Mouse (Mus musculus) retina, adult 2 months (tissue): ENCODE data around the gene Cela1.

ENCODE experiments used
- DNase-seq: peaks from one replicate; pipeline ENCODE4 v3.0.0-alpha.2; 2012; ENCODE audit warnings: low read depth, low spot score

Gene Cela1

DNA sequence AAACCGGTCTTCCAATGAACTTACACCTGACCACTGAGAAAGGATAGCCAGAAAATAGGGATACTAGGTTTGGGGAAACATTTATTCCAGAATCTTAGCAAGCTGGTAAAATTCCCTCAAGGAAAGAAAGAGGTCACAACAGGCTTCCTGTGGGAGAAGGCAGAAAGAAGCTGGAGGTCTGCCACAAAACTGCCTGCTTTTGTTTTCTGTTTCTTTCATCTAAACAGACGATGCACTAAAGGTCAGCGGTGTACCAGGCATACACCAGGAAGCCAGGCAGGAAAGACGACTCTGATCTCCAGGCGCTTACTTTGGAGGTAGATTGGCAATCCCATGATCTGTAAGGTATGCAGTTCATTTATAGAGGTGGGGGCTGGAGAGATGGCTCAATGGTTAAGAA is 16.9 kb downstream of the Cela1 start:
- DNase-seq, result no peak

DNA sequence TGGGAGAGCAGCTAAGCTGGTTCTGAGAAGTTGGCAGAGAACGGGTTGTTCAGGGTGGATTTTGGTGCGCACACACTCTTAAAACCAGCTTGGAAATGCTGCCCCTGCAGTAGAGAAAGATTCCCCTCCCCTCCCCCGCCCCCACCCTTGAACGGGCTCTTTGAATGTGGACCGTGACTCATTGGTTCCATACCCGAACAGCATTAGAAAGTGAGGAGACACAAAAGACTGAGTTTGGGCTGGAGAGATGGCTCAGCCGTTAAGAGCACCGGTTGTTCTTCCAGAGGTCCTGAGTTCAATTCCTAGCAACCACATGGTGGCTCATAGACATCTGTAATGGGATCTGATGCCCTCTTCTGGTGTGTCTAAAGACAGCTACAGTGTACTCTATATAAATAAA is 17.7 kb downstream of the Cela1 start:
- no peak for DNase-seq

DNA sequence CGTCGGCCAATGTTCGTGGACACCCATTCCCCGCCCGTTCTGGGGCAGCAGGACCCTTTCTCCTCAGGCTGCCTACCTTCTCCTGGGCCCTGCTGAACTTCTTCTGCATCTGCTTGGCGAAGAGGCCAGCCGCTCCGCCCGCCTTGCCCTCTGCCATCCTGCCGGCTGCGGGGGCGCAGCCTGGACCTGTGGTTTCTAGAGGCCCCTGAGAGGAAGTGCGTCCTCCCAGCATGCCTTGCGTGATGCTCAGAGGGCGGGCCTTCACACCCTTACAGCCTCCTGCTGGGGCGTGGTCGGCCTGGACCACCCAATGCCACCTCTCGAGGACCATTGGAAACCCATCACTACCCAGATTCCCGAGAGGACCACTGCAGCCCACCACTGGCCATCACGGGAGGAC is 18.4 kb downstream of the Cela1 start, which contains the start of gene Bin2:
Bin2 (minus strand) TSS at position 217 of the 400 bp plus-strand sequence.
- no peak for DNase-seq

DNA sequence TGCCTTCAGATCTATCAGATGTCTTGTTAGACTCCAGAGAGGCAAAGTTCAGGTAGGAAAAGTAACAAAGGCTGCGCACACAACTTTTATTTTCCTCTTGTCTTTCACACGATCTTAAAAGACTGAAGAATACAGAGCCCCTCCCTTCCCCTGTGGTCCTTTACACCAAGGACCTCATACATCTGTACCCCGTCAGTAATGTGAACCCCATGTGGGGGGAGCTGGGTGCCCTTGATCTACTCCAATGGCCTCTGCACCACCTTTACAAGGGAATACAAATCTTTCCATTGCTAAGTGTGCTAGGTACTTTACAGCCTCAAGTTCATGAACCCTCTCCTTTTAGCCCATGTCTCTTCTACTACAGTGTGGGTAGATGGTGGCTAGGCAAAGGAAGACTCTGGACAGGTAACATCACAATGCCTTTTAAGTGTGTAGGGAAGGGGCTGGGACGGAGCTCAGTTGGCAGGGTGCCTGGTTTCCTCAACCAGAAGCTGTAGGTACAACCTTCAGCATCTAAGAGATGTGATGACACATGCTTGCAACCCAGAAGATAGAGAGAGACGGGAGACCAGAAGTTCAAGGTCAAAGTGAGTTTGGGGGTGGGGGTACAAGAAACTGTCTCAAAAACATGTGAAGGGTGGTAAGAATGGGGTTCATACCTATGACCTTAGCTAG is 19.7 kb downstream of the Cela1 start:
- no peak for DNase-seq

DNA sequence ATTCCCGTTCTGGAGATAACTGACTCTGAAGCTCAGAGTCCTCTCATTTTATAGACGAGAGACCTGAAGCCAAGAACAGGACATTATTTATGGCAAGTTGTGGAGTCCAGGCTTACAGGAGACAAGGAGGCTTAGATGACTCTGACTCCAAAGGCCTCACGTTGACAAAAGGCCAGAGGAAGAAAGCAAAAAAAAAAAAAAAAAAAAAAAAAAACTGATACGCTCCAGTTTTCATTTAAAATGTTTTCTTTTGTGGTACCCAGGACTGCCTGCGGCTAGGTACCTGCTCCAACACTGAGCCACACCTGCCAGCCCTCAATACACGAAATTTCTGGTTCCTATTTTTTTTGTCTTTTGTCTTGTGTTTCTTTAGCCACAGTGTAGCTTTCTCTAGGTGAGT is 20.3 kb downstream of the Cela1 start:
- DNase-seq, result no peak

DNA sequence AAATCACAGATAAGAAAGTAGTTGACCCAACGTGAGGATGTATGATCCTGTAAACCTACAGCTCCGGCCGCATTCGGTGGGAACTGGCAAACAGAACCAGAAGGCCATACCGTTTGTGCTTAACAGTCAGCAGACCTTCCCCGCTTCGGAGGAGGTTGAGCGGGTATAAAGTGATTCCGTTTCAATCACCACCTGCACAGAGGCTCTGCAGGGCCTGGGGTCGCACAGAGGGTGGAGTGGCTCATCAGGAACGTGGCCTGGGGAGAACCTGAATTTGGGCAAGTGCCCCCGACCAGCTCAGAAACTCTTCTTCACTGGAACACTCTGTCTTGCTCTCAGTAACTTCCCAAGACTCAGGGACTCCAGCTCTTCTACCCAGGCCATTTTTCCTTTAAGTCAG is 20.9 kb downstream of the Cela1 start:
- DNase-seq, result no peak

DNA sequence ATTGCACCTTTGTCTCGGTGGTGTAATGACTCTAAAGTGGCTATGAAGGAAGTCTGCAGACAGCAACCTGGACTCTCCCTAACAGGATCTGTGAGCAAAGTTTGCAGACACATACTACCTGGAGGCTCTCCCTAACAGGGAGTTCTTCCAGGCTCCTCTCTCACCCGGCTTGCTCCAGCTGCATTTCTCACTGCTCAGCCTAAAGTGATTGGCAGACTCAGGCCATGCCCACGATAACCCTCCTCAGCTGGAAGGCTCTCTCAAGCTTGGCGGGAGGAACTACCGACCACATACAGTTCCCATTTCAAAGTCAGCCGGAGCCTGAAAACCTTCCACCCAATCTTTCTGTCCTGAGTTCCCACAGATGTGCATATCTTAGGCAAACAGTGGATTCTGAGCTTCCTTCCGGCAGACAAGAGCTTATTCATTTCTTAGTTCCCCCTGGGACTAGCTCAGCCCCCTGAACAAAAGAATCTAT is 21.5 kb downstream of the Cela1 start:
- no peak for DNase-seq

DNA sequence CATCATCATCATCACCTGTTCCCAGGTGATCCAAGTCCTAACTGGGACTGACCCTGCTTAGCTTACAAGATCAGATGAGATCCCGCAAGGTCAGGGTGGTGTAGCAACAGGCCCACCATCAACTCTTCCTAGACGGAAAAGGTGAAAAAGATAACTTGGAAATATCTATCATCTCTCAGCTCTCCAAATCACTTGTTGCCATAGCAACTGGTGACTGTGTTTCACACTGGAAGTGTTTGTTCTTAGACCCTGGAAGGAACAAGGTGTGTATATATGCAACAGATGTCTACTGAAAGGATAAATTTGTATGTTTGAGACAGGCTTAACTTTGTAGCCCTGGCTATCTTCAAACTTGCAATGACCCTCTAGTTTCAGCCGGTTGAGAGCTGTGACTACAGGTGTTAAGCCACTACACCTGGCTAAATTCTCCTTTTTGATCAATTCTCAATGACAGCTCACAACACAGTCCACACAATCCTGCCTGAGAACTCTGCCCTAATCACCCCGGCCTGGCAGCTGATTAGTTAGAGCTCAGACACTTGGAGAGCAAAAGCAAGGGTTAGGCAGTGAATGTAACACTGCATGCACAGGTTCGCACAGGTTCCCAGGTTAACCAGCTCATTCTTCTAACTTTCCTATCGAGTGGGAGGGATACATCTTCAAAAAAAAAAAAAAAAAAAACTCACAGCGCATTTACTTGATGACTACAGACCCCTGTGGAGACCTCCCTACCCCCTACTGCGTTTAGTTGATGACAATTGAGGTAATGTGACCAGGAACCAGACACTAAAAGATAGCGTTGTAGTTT is 22.1 kb downstream of the Cela1 start:
- DNase-seq, result no peak

DNA sequence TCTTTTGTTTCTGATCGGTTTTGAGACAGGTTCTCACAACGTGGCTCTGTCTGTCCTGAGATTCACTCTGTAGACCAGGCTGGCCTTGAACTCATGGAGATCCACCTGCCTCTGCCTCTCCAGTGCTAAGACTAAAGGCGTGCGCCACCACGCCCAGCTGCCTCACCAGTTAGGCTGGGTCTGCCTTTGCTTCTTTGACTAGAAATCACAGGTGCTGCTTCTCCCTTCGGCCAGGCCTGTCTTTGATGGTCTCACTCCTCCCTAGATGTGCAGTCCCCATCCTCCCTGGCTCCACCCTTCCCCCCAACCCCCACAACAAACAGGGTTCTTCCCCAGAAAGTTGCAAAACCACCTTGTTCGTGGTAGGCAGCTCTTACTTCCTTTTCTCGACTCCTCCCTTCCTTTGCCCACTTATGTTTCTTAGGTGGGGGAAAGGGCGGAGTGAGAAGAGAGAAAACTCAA is 22.9 kb downstream of the Cela1 start:
- DNase-seq, result no peak

DNA sequence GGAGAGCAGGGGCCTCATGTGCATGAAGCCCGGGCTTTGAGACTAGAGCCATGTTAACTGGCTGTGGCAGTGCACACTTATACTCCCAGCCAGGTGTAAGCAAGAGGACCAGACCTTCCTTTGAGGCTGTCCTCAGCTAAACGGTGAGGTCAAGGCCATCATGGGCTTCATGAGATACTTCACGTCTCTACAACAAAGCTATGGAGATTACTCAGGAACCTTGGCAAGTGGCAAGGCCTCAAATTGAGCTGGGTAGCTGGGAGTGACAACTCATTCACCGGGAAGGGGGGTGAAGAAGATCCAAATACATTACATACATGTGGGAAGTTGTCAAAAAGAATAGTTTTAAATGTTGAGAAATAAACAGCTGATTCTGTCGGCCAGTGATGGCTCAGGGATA is 26.9 kb downstream of the Cela1 start:
- no peak for DNase-seq

DNA sequence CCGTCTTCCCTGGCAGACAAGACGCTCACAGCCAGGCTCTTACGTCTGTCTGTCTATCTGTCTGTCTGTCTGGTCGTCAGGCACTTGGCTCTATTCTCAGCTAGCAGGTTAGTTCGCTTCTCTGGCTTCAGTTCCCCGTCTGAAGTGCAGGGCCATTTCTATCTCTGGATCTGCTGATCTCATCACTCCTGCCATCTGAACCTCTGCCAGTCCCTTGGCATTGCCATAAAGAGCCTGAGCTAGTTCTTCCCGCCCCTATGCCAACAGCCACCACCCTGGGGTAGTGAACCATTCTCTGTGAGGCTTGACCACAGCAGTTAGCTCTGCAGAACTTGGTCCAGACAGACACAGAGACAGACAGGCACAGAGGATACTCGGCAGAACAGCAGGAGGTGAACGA is 27.4 kb downstream of the Cela1 start:
- no peak for DNase-seq

DNA sequence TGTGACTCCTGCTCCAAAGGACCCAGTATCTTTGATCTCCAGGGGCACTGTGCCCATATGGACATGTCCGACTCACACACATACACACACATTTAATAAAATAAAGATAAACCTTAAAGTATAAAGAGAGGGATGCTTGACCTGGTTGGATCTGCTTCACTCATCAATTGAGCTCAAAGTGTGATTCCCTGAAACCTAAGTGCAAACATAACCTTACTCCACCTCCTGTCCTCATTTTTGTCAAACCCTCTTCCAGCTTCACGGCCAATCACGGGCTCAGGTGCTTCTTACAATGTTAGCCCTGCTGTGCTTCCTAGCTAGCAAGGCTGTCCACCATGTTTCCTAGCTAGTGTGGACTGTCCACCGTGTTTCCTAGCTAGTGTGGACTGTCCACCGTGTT is 32.5 kb downstream of the Cela1 start:
- no peak for DNase-seq

DNA sequence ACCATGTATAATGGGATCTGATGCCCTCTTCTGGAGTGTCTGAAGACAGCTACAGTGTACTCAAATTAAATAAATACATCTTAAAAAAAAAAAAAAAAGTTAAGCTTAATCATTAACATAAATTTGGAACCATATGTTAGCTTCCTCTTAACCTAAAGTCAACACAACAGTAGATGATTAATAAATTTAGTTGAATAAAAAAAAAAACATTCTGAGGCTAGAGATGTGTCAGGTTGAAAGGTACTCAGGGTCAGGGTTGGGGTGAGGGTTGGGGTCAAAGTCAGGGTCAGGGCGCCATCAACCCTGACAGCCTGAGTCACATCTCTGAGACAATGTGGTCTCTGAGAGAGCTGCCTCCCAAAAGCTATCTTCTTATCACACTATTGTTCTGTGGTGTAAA is 33.5 kb downstream of the Cela1 start:
- no peak for DNase-seq

DNA sequence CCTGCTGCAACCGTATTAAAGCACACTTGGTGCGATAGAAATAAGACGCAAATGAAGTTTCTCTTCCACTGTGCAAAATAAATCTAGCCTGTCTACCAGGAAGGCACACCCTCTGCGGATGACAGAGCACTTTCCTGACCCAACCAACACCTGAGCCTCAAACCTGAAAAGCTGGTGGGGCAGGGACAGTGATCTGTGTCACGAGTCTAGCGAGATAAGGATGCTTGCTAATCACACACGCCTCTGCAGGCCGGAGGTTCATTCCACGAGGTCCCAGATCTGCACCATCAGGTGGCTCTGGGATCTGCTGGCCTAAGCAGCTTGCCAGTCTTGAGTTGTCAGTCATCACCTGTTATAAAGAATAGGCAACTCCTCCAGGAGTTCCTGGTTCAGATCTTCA is 36.1 kb downstream of the Cela1 start:
- DNase-seq, result no peak

DNA sequence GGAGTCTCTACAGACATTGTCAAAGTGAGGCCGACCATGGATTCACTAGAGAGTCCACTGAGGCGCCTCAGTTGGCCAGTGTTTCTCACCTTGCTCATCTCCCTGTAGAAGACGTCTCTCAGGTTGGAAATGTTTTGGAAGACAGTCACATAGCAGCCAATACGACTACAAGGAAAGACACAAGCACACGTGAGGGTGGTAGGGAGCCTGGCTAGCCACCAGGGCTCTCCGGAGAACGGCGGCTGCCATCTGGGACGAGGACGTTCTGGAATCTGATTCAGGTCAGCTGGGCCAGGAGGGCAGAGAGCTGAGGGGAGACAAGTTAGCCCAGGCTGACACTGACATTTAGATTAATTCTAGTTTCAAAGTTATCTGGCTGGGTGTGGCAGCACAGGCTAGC is 37.6 kb downstream of the Cela1 start:
- DNase-seq, result no peak

DNA sequence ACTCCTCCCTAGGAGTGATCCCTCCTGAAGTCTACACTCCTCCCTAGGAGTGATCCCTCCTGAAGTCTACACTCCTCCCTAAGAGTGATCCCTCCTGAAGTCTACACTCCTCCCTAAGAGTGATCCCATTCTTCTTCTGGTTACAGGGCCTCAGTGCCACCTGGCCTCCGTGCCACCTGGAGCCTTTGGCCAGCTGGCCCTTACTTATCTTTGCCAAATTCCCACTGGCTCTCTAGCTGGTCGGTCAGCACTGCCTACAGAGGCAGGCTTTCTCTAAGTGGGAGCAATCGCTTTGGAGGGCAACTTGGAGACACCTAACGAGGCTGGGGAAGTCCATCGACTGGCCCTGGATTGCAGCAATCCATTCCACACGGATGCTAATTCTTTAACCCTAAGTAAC is 41.6 kb downstream of the Cela1 start:
- DNase-seq, result no peak

DNA sequence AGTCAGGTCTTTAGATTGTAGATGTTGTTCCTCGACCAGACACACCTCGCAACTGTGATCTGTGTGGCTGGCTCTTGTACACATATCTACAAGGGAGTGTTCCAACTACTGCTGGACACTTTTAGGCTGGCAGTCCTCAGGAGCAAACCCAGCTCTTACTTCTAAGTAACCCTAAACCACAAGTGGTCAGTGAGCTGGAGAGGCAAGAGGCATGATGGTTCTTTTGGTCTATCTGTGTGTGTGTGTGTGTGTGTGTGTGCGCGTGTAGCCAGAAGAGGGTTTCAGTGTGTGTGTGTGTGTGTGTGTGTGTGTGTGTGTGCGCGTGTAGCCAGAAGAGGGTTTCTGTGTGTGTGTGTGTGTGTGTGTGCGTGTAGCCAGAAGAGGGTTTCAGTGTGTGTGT is 45.3 kb downstream of the Cela1 start:
- DNase-seq, result no peak

DNA sequence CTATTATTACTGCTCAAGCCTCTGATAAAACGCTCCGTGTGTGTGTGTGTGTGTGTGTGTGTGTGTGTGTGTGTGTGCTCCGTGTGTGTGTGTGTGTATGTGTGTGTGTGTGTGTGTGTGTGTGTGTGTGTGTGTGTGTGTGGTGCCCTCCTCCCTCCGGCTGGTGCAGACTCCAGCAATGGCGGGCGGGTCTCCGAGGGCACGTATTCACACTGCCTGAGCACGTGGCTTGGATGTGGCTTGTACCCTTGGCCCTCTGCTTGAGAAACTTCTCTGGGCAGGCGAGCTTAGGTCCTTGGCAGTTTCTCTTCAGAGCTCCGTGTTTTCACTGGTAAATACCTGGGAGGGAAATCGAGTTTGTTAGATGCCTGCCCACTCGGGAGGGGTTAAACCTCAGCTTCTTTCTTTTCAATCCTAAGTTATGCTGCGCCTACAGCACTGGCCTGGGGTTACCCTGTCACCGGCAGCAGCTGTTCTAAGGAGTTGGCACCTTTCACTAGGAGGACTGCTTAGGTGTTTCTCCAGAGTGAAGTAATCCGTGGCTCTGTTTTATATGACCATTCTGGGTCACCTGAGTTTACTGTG is 46.4 kb downstream of the Cela1 start:
- no peak for DNase-seq

DNA sequence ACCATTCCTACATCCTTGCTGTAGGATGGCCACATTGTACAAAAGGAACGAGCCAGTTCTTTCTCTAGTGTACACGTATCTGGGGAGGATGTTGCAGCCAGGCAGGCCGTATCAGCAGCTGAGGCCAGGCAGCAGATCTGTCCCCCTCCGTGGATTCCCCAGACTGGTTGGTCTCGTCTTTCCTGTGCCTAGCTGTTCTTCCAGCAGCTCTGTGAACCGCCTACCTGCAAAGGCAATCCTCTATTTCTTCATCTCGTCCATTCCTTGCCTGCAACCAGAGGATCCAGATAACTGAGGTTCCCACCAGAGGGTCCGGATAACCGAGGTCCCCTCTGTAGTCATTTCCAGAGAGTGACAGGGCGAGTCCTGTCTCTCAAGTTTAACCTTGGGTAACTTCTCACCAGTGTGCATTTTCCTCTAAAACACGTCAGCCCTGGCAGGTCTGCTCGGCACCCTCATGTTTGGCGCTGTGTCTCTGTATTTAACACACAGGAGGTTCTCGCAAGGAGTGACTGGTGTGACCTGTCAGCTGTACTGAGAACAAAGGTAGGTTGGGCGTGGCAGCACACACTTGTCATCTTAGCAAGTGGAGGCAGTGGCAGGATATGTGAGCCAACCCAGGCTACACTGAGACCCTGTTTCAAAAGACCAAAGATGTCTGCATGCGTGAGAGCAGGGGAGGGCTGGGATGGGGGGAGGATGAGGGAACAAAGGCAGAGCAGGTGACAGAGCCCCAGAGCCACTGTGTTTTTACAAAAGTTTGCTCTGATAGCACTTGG is 47.6 kb downstream of the Cela1 start:
- DNase-seq, result no peak

DNA sequence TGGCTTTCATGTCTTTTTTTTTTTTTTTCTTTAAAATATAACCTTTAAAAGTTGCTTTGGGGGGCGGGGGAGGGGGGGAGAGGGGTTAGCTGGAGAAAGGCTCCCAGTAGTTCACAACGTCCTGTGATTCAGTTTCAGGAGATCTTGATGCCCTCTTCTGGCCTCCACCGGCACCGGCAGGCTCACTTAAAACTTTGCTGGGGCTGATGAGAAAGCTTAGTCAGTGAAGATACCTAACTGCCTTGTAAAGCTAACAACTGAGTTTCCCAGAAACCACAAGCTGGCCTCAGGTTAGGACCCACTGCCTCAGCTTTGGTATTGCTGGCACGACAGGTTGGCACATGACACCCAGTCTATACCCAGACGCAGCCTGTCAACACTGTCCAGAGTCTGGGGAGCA is 50.1 kb downstream of the Cela1 start:
- no peak for DNase-seq

DNA sequence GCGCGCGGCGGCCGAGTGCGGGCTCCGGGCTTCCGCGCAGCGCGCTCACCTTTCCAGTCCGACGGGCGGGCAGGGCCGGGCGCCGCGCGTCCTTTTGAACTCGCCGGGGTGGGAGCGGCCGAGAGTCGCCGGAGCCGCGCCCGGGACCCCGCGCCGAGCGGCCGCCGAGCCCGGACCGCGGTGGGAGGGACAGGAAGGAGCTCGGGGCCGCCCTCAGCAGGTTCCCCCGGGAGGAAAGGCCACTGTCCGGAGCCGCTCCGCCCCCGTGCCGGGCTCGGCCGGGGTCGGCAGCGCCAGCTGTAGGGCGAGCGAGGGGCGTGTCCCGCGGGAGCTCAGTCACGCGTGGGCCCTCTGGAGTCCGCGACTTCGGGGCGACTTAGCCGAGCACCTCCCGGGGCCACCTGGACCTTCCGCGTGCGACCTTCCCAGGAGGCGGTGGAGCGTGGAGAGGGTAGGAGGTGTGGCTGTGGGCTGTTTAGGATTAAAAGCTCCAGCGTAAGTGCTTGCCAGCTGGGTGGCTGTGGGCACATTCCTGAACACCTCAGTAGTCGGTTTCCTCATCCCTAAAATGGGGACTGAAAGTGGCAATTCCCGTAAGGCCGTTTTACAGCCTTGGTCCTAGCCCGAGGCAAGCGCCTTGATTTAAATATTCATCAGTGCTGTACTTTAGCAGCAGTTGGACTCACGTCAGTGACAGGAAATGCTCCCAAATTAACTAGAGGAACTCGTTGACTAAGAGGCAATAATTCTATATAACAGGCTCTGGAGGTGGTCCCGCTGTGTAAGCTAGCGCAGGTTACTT is 50.8 kb downstream of the Cela1 start, which contains the start of gene Smagp:
Smagp (minus strand) TSS at position 241 of the 802 bp plus-strand sequence.
- no peak for DNase-seq
